Mouse (Mus musculus): ENCODE data around the gene 4933407L21Rik.

DNA sequence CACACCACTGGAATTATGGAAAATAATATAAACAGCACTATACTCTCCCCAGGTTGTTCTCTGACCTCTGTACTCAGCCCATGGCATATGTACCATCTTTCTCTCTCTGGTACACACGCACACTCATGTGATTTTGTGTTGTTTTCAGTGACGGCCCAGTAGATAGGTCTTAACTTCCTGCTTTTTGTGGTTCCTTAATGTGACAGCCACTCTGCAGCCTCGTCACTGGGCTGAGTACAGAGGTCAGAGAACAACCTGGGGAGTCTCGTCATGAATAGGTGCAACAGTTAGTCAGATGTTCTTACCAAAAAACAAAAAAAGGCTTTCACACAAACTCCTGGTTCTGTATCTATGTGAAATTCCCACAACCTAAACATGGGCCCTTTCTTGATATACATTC is 60.1 kb downstream of the 4933407L21Rik start:
- TF ChIP-seq CTCF (conservative IDR thresholded peaks at IDR 0.05 in 1 of 2, IDR thresholded peaks at IDR 0.05 in 1 of 2; ENCODE audit: low read depth in 2 of 2, low read length in 2 of 2) (no peak), RAD21 (IDR thresholded peaks at IDR 0.05; ENCODE audit: low read depth, low read length) (no peak)
